Mouse (Mus musculus): ENCODE results near the gene Zdhhc18. TPM values are rescaled to one million over a fixed set of nuclear protein-coding genes. Genes with fewer than 3 reads are reported as not detected.

Gene Zdhhc18
- polyA plus RNA-seq (2014; fragmentation: Illumina TruSeq; extraction: RNeasy Lipid Tissue Mini Kit (QIAGEN cat#74804); ENCODE audit: low read depth, low replicate concordance): 2.0 TPM

GRCm38 (mm10) chr4:133649989-133650699 is at the start of gene Zdhhc18:
Zdhhc18 (minus strand) TSS chr4:133650154.

GRCm38 (mm10) chr4:133671881-133672844 is 22.2 kb upstream of the Zdhhc18 start, which contains the start of gene Pigv:
Pigv (minus strand) TSS chr4:133672647.

GRCm38 (mm10) chr4:133601721-133602218 is 48.2 kb downstream of the Zdhhc18 start, which contains the start of gene Sfn:
Sfn (minus strand) TSS chr4:133602168.

GRCm38 (mm10) chr4:133584059-133584951 is 65.6 kb downstream of the Zdhhc18 start, which contains the start of gene Gpn2:
Gpn2 (plus strand) TSS chr4:133584362.

GRCm38 (mm10) chr4:133574070-133574842 is 75.7 kb downstream of the Zdhhc18 start, which contains the start of gene Gpatch3:
Gpatch3 (plus strand) TSS chr4:133574745.

Other genes with a start within 250 kb of the Zdhhc18 start
- gene Tent5b, start 170.0 kb downstream of the Zdhhc18 start, polyA plus RNA-seq (2014; fragmentation: Illumina TruSeq; extraction: RNeasy Lipid Tissue Mini Kit (QIAGEN cat#74804); ENCODE audit: low read depth, low replicate concordance): not detected
- gene Trnp1, start 151.6 kb downstream of the Zdhhc18 start, polyA plus RNA-seq (2014; fragmentation: Illumina TruSeq; extraction: RNeasy Lipid Tissue Mini Kit (QIAGEN cat#74804); ENCODE audit: low read depth, low replicate concordance): 0.52 TPM
- not detected for gene Kdf1, start 131.2 kb downstream of the Zdhhc18 start, polyA plus RNA-seq (2014; fragmentation: Illumina TruSeq; extraction: RNeasy Lipid Tissue Mini Kit (QIAGEN cat#74804); ENCODE audit: low read depth, low replicate concordance)
- 46.4 TPM for gene Nudc, start 104.2 kb downstream of the Zdhhc18 start, polyA plus RNA-seq (2014; fragmentation: Illumina TruSeq; extraction: RNeasy Lipid Tissue Mini Kit (QIAGEN cat#74804); ENCODE audit: low read depth, low replicate concordance)
- gene Nr0b2, start 96.8 kb downstream of the Zdhhc18 start, polyA plus RNA-seq (2014; fragmentation: Illumina TruSeq; extraction: RNeasy Lipid Tissue Mini Kit (QIAGEN cat#74804); ENCODE audit: low read depth, low replicate concordance): 0.52 TPM
- not detected for gene Gpatch3, start 75.4 kb downstream of the Zdhhc18 start, polyA plus RNA-seq (2014; fragmentation: Illumina TruSeq; extraction: RNeasy Lipid Tissue Mini Kit (QIAGEN cat#74804); ENCODE audit: low read depth, low replicate concordance)
- gene Gpn2, start 65.8 kb downstream of the Zdhhc18 start, polyA plus RNA-seq (2014; fragmentation: Illumina TruSeq; extraction: RNeasy Lipid Tissue Mini Kit (QIAGEN cat#74804); ENCODE audit: low read depth, low replicate concordance): 0.47 TPM
- gene Sfn, start 48.0 kb downstream of the Zdhhc18 start, polyA plus RNA-seq (2014; fragmentation: Illumina TruSeq; extraction: RNeasy Lipid Tissue Mini Kit (QIAGEN cat#74804); ENCODE audit: low read depth, low replicate concordance): not detected
- 4.7 TPM for gene Pigv, start 22.5 kb upstream of the Zdhhc18 start, polyA plus RNA-seq (2014; fragmentation: Illumina TruSeq; extraction: RNeasy Lipid Tissue Mini Kit (QIAGEN cat#74804); ENCODE audit: low read depth, low replicate concordance)
- 18.5 TPM for gene Arid1a, start 106.6 kb upstream of the Zdhhc18 start, polyA plus RNA-seq (2014; fragmentation: Illumina TruSeq; extraction: RNeasy Lipid Tissue Mini Kit (QIAGEN cat#74804); ENCODE audit: low read depth, low replicate concordance)
- gene Rps6ka1, start 237.6 kb upstream of the Zdhhc18 start, polyA plus RNA-seq (2014; fragmentation: Illumina TruSeq; extraction: RNeasy Lipid Tissue Mini Kit (QIAGEN cat#74804); ENCODE audit: low read depth, low replicate concordance): 0.58 TPM

All from adrenal gland, adult 10 weeks (tissue).